9 mouse cellular contexts compared by ENCODE assay signal in genomic region chr2:166021642-166022041, GRCm38 (mm10). TPM values are rescaled to one million over a fixed set of nuclear protein-coding genes. Genes with fewer than 3 reads are reported as not detected.
A peak's percentile ranks its signal among the peaks of the same experiment; 100 is the strongest.
DNase-seq lines count a peak whose midpoint lies in the region; ATAC-seq lines count a peak whose summit lies in the region.
"Had no signal": no experiment of that assay in that cellular context is flagged by ENCODE, and none has a peak within 500 bp of the region (broad histone marks: within the 10 kb centered on the region; RNA-seq: fewer than 3 reads in every experiment).

No protein-coding gene starts in this region.

- no peak overlapping the region for H3K4me3 ChIP-seq in neural tube, embryonic 15.5 days (replicated peaks)
- H3K4me3 ChIP-seq: limb, embryonic 15.5 days had no signal

- ATAC-seq in neural tube, embryonic 15.5 days (ENCODE audit: low FRiP score) = peak; percentile 80

- WGBS in neural tube, embryonic 15.5 days = 11% methylated on average over 3 of the region's 3 CpGs

- no peaks in the 10 kb centered on the region for H3K9me3 ChIP-seq in neural tube, embryonic 15.5 days (replicated peaks)
- H3K9me3 ChIP-seq: limb, embryonic 15.5 days had no signal

- H3K27me3 ChIP-seq in neural tube, embryonic 15.5 days (replicated peaks) = no peaks in the 10 kb centered on the region
- H3K27me3 ChIP-seq: limb, embryonic 15.5 days had no signal

- H3K36me3 ChIP-seq in neural tube, embryonic 15.5 days = no peaks in the 10 kb centered on the region
- H3K36me3 ChIP-seq: limb, embryonic 15.5 days had no signal

- peak; percentile 45 for DNase-seq in adrenal gland, adult 2 months
- DNase-seq in adrenal gland, postnatal 4 days (ENCODE audit: low spot score in 2 of 2) = no peak
- DNase-seq in ovary, adult 18-20 months (ENCODE audit: low spot score) = peak; percentile 57
- DNase-seq in ovary, postnatal 10 days (ENCODE audit: low spot score) = no peak
- peak; percentile 57 for DNase-seq in kidney, adult 18-20 months
- DNase-seq in spleen, adult 18-20 months = no peak
- no peak for DNase-seq in urinary bladder, adult 18-20 months (ENCODE audit: low spot score in 2 of 2)

- H3K9ac ChIP-seq in neural tube, embryonic 15.5 days (replicated peaks) = no peak overlapping the region
- H3K9ac ChIP-seq: limb, embryonic 15.5 days had no signal

- H3K4me2 ChIP-seq in neural tube, embryonic 15.5 days = no peak overlapping the region
- H3K4me2 ChIP-seq: limb, embryonic 15.5 days had no signal

- peaks cover 23% of the 10 kb centered on the region for H3K4me1 ChIP-seq in neural tube, embryonic 15.5 days

- peak overlapping the region; percentile 76 for H3K27ac ChIP-seq in neural tube, embryonic 15.5 days (replicated peaks)

RNA-seq across cellular contexts. Expression of gene Ncoa3, which starts 29.2 kb away (rescaled TPM):
- 10 to 100 TPM; 28.5 to 29.8 TPM for total RNA-seq in adrenal gland, adult 2 months (2021)
- polyA plus RNA-seq in adrenal gland, adult 2 months (2012; rRNA removed) = 26.2 and 27.9 TPM in 2 replicates
- 10 to 100 TPM; 33.8 to 37.8 TPM for total RNA-seq in adrenal gland, postnatal 4 days (2021)
- polyA plus RNA-seq in neural tube, embryonic 15.5 days (2015; fragmentation: Nextera tagmentation; extraction: Ambion mirVana) = 13.3 and 14.6 TPM in 2 replicates

Comparison
In these comparisons a context has a peak if more than half of its experiments do, and no peak if none do; other contexts are left out.
1. DNase-seq: peak in adrenal gland, adult 2 months (single experiment), ovary, adult 18-20 months (single experiment) and kidney, adult 18-20 months (single experiment); none in adrenal gland, postnatal 4 days (0 of 2), ovary, postnatal 10 days (single experiment), spleen, adult 18-20 months (0 of 2) and urinary bladder, adult 18-20 months (0 of 2).